Mouse (Mus musculus): ENCODE results near the gene Zfp369. TPM values are rescaled to one million over a fixed set of nuclear protein-coding genes. Genes with fewer than 3 reads are reported as not detected.

Zfp369 gene
- polyA plus RNA-seq (2011; ENCODE audit: insufficient read depth, insufficient read length, low read depth, missing spikeins) = 27.9 and 29.0 TPM in 2 replicates

- H3K9ac ChIP-seq (ENCODE audit: low read depth, poor library complexity, severe bottlenecking) = peak within 1 kb of the TSS; percentile 53
- no peaks in the 10 kb centered on the region for H3K27me3 ChIP-seq (ENCODE audit: control insufficient read depth, insufficient read depth, low read length, poor library complexity, severe bottlenecking)
- peaks cover 4% of the 10 kb centered on the region; the same call in 1 of the 2 replicates for H3K36me3 ChIP-seq (ENCODE audit: control insufficient read depth, insufficient read depth, low read length, poor library complexity, severe bottlenecking)
- peak within 1 kb of the TSS; percentile 65 for H3K27ac ChIP-seq (ENCODE audit: insufficient read depth, low read length)
- peak within 1 kb of the TSS; percentile 91 for H3K4me3 ChIP-seq (ENCODE audit: low read depth, low read length)
- TF ChIP-seq CTCF (IDR thresholded peaks at IDR 0.05; ENCODE audit: low read depth, low read length) (no peak), EP300 (IDR thresholded peaks at IDR 0.05; ENCODE audit: insufficient read depth, low read depth, low read length) (no peak), POLR2A (IDR thresholded peaks at IDR 0.05; ENCODE audit: insufficient read depth, low read length) (no peak)
- H3K4me1 ChIP-seq (ENCODE audit: control insufficient read depth, insufficient read depth, low read length) = no peaks in the 10 kb centered on the region
- no peaks in the 10 kb centered on the region for H3K9me3 ChIP-seq (replicated peaks; ENCODE audit: control insufficient read depth, insufficient read depth, low read length, poor library complexity, severe bottlenecking)
These were observed at the start of gene Zfp369 for GRCm38 (mm10) chr13:65278383-65279341. Gene Zfp369 (plus strand): TSS chr13:65278814.

- Histone ChIP-seq H3K9ac (ENCODE audit: low read depth, poor library complexity, severe bottlenecking) (peak overlapping the region; percentile 13; the same call in 1 of the 2 replicates), H3K9me3 (replicated peaks; ENCODE audit: control insufficient read depth, insufficient read depth, low read length, poor library complexity, severe bottlenecking) (no peaks in the 10 kb centered on the region), H3K4me3 (ENCODE audit: low read depth, low read length) (peak overlapping the region; percentile 47), H3K27me3 (ENCODE audit: control insufficient read depth, insufficient read depth, low read length, poor library complexity, severe bottlenecking) (no peaks in the 10 kb centered on the region), H3K27ac (ENCODE audit: insufficient read depth, low read length) (no peak overlapping the region), H3K36me3 (ENCODE audit: control insufficient read depth, insufficient read depth, low read length, poor library complexity, severe bottlenecking) (no peaks in the 10 kb centered on the region), H3K4me1 (ENCODE audit: control insufficient read depth, insufficient read depth, low read length) (no peaks in the 10 kb centered on the region)
- TF ChIP-seq CTCF (IDR thresholded peaks at IDR 0.05; ENCODE audit: low read depth, low read length) (no peak), POLR2A (IDR thresholded peaks at IDR 0.05; ENCODE audit: insufficient read depth, low read length) (no peak), EP300 (IDR thresholded peaks at IDR 0.05; ENCODE audit: insufficient read depth, low read depth, low read length) (no peak)
These were observed 41.4 kb upstream of the Zfp369 start for GRCm38 (mm10) chr13:65237211-65237610.

DNA sequence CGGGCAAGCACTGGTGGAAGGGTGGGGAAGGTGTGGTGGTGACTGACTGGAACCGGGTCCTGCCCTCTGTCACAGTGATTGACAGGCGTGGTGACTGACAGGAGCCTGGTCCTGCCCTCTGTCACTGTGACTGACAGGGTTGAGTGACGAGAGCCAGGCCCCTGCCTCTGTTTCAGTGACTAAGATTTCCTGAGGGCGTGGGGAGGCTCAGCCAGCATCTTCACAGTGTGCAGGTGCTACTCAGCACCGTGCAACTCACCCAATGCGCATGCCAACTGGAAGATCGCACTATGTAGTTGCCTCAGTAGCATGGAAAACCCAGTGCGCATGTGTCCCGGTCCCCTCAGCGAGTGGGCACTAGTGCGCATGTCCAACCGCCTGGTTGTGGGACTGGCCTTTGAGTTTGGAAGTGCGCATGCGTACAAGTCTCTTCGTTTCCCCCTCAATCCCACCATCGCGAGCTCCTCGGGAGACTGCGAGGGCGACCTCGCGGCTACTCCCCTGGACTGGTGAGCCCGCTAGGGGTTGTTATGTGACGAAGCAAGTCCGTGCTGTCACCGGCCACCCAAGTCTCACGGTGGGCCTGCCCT is 38.0 kb upstream of the Zfp369 start:
- no peaks in the 10 kb centered on the region for H3K9me3 ChIP-seq (replicated peaks; ENCODE audit: control insufficient read depth, insufficient read depth, low read length, poor library complexity, severe bottlenecking)
- peak overlapping the region; percentile 80 for H3K4me3 ChIP-seq (ENCODE audit: low read depth, low read length)
- TF ChIP-seq POLR2A (IDR thresholded peaks at IDR 0.05; ENCODE audit: insufficient read depth, low read length) = no peak
- TF ChIP-seq EP300 (IDR thresholded peaks at IDR 0.05; ENCODE audit: insufficient read depth, low read depth, low read length) = no peak
- TF ChIP-seq CTCF (IDR thresholded peaks at IDR 0.05; ENCODE audit: low read depth, low read length) = no peak
- no peaks in the 10 kb centered on the region for H3K36me3 ChIP-seq (ENCODE audit: control insufficient read depth, insufficient read depth, low read length, poor library complexity, severe bottlenecking)
- peak overlapping the region; percentile 76 for H3K9ac ChIP-seq (ENCODE audit: low read depth, poor library complexity, severe bottlenecking)
- H3K4me1 ChIP-seq (ENCODE audit: control insufficient read depth, insufficient read depth, low read length) = no peaks in the 10 kb centered on the region
- H3K27ac ChIP-seq (ENCODE audit: insufficient read depth, low read length) = peak overlapping the region; percentile 22
- H3K27me3 ChIP-seq (ENCODE audit: control insufficient read depth, insufficient read depth, low read length, poor library complexity, severe bottlenecking) = no peaks in the 10 kb centered on the region

DNA sequence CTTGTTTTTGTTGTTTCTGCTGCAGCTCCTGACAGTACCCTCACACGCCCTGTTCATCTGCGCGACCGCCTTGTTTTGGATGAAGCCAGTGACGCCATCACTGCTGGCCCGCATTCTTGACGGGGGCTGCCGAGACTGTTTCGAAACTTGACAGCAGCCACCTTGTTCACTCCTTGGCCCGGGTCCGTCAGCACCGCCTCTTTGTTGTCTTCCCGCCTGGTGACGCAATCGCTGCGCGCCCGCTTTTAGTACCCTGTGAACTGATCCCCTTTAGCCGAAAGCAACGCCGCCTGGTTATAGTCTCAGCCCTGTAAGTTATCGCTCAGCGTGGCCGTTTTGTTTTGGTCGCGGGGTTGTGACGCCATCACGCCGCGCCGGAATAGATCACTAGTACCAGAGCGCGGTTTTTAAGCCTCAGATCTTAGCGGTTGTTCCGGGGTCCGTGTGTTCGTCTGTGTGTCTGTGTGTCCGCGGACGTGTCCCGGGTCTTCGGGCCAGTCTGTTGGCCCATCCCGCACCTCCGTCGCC is 37.5 kb upstream of the Zfp369 start:
- no peaks in the 10 kb centered on the region for H3K27me3 ChIP-seq (ENCODE audit: control insufficient read depth, insufficient read depth, low read length, poor library complexity, severe bottlenecking)
- TF ChIP-seq CTCF (IDR thresholded peaks at IDR 0.05; ENCODE audit: low read depth, low read length) (no peak), POLR2A (IDR thresholded peaks at IDR 0.05; ENCODE audit: insufficient read depth, low read length) (peak; percentile 20), EP300 (IDR thresholded peaks at IDR 0.05; ENCODE audit: insufficient read depth, low read depth, low read length) (no peak)
- peak overlapping the region; percentile 24; the same call in 1 of the 2 replicates for H3K27ac ChIP-seq (ENCODE audit: insufficient read depth, low read length)
- no peaks in the 10 kb centered on the region for H3K9me3 ChIP-seq (replicated peaks; ENCODE audit: control insufficient read depth, insufficient read depth, low read length, poor library complexity, severe bottlenecking)
- peak overlapping the region; percentile 80 for H3K4me3 ChIP-seq (ENCODE audit: low read depth, low read length)
- peak overlapping the region; percentile 76 for H3K9ac ChIP-seq (ENCODE audit: low read depth, poor library complexity, severe bottlenecking)
- H3K4me1 ChIP-seq (ENCODE audit: control insufficient read depth, insufficient read depth, low read length) = no peaks in the 10 kb centered on the region
- no peaks in the 10 kb centered on the region for H3K36me3 ChIP-seq (ENCODE audit: control insufficient read depth, insufficient read depth, low read length, poor library complexity, severe bottlenecking)

DNA sequence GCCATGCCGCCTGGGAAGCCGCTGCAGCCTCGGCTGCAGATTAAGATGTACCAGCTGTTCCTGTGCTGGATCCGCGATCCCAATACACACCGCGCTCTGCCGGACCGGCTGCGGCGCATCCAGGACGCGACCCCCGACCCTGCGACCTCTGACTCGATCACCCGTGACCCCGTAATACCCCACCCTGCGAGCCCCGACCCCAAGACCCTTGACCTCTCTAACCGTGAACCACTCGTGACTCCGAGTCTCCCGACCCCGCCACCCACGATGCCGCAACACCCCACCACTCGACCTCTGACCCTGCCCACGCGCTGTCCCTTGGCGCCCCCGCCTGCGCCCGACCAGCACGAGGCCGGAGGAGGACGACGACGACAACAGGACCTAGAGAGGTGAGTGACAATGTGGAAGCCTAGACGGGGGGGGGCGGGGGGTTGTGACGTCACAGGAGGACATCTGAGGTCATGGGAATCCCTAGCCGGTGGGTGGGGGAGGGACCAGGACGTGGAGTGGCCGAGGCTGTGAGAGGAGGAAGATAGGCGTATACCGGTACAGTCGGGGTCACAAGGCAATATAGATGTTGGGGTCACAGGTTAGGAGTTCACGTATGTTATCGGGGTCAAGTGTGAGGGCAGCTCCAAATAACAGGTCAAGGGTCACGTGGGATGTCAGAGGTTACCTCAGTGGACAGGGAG is 36.8 kb upstream of the Zfp369 start:
- Histone ChIP-seq H3K9me3 (replicated peaks; ENCODE audit: control insufficient read depth, insufficient read depth, low read length, poor library complexity, severe bottlenecking) (no peaks in the 10 kb centered on the region), H3K27me3 (ENCODE audit: control insufficient read depth, insufficient read depth, low read length, poor library complexity, severe bottlenecking) (no peaks in the 10 kb centered on the region), H3K9ac (ENCODE audit: low read depth, poor library complexity, severe bottlenecking) (peak overlapping the region; percentile 76), H3K4me3 (ENCODE audit: low read depth, low read length) (peak overlapping the region; percentile 80), H3K36me3 (ENCODE audit: control insufficient read depth, insufficient read depth, low read length, poor library complexity, severe bottlenecking) (no peaks in the 10 kb centered on the region), H3K27ac (ENCODE audit: insufficient read depth, low read length) (peak overlapping the region; percentile 24; the same call in 1 of the 2 replicates), H3K4me1 (ENCODE audit: control insufficient read depth, insufficient read depth, low read length) (no peaks in the 10 kb centered on the region)
- TF ChIP-seq POLR2A (IDR thresholded peaks at IDR 0.05; ENCODE audit: insufficient read depth, low read length) (no peak), EP300 (IDR thresholded peaks at IDR 0.05; ENCODE audit: insufficient read depth, low read depth, low read length) (no peak), CTCF (IDR thresholded peaks at IDR 0.05; ENCODE audit: low read depth, low read length) (no peak)

Data from ES-Bruce4 (cell line).